Mouse (Mus musculus) neural tube, embryonic 11.5 days (tissue): ENCODE measurements around the gene Nktr. TPM values are rescaled to one million over a fixed set of nuclear protein-coding genes. Genes with fewer than 3 reads are reported as not detected.
A peak's percentile ranks its signal among the peaks of the same experiment; 100 is the strongest.

Experiments used
- ATAC-seq: fragments of 200-750 bp; cut with Nextera tagmentation; 2 replicates; pipeline ENCODE4 v1.8.0; 2017; ENCODE audit warnings: moderate number of reproducible peaks, mild to moderate bottlenecking, moderate TSS enrichment, moderate library complexity; ENCODE audit not compliant: insufficient read depth, low FRiP score, low TSS enrichment
- DNase-seq: peaks from one replicate; pipeline ENCODE4 v3.0.0-alpha.2; 2015; ENCODE audit warnings: low spot score
- H3K27ac ChIP-seq: fragments of 300-500 bp; sonication (generic); 2 replicates; pipeline ENCODE4 v1.5.1; 2014; ENCODE audit warnings: low read depth, mild to moderate bottlenecking, low read length
- H3K27me3 ChIP-seq: fragments of 300-500 bp; sonication (generic); 2 replicates; pipeline ENCODE4 v1.6.1; 2014; ENCODE audit warnings: mild to moderate bottlenecking, low read length, mixed read lengths; ENCODE audit not compliant: control insufficient read depth, insufficient read depth
- H3K36me3 ChIP-seq: fragments of 300-500 bp; sonication (generic); 2 replicates; pipeline ENCODE4 v1.6.1; 2014; ENCODE audit warnings: mild to moderate bottlenecking, low read length, moderate library complexity, mixed read lengths; ENCODE audit not compliant: control insufficient read depth, insufficient read depth
- H3K4me1 ChIP-seq: fragments of 300-500 bp; sonication (generic); 2 replicates; pipeline ENCODE4 v1.6.1; 2014; ENCODE audit warnings: low read length, mixed read lengths; ENCODE audit not compliant: control insufficient read depth, insufficient read depth
- H3K4me2 ChIP-seq: fragments of 300-500 bp; sonication (generic); 2 replicates; pipeline ENCODE4 v1.6.1; 2014; ENCODE audit warnings: low read depth, mild to moderate bottlenecking, moderate library complexity
- H3K4me3 ChIP-seq: fragments of 300-500 bp; sonication (generic); 2 replicates; pipeline ENCODE4 v1.5.1; 2014; ENCODE audit warnings: low read depth, low read length
- H3K9ac ChIP-seq: fragments of 300-500 bp; sonication (generic); 2 replicates; pipeline ENCODE4 v1.6.1; 2014; ENCODE audit warnings: mild to moderate bottlenecking, low read length
- H3K9me3 ChIP-seq: fragments of 300-500 bp; sonication (generic); 2 replicates; pipeline ENCODE4 v1.6.1; 2016; ENCODE audit warnings: low read length; ENCODE audit not compliant: control insufficient read depth
- WGBS: fragments of 180-500 bp; shearing (Covaris S2); extraction: QIAGEN DNeasy Blood & Tissue Kit; methylation state at CpG from one replicate; pipeline ENCODE4 v1.1.7; 2014; 5-methylcytosine and 5-hydroxymethylcytosine counted together
- polyA plus RNA-seq: library from polyadenylated mRNA; unstranded; fragments of >200 nt; fragmentation: Nextera tagmentation; extraction: Ambion mirVana; gene quantifications from 2 replicates; pipeline ENCODE4 v1.2.1, GENCODE M21; 2014

Gene Nktr
- polyA plus RNA-seq, 1 experiment from 2014 or later, result 56.9 TPM

GRCm38 (mm10) chr9:121778066-121778624 is 59.2 kb downstream of the Nktr start:
- peak overlapping the region; percentile 23 for H3K4me3 ChIP-seq
- H3K4me2 ChIP-seq, result peak overlapping the region; percentile 46
- DNase-seq (peak; percentile 50), ATAC-seq (no peak)
- no peaks in the 10 kb centered on the region for H3K4me1 ChIP-seq
- no peaks in the 10 kb centered on the region for H3K9me3 ChIP-seq
- 13% methylated on average over 54 of the region's 54 CpGs for WGBS
- peak overlapping the region; percentile 4; the same call in 1 of the 2 replicates for H3K9ac ChIP-seq
- no peak overlapping the region for H3K27ac ChIP-seq
- H3K27me3 ChIP-seq, result peaks cover 26% of the 10 kb centered on the region
- H3K36me3 ChIP-seq, result no peaks in the 10 kb centered on the region

GRCm38 (mm10) chr9:121784801-121785200 is 65.8 kb downstream of the Nktr start:
- H3K4me3 ChIP-seq, result no peak overlapping the region
- no peaks in the 10 kb centered on the region for H3K36me3 ChIP-seq
- no peak overlapping the region for H3K9ac ChIP-seq
- no peak overlapping the region for H3K27ac ChIP-seq
- DNase-seq (no peak), ATAC-seq (no peak)
- H3K27me3 ChIP-seq, result peaks cover 2% of the 10 kb centered on the region; the same call in 1 of the 2 replicates
- no peaks in the 10 kb centered on the region for H3K4me1 ChIP-seq
- no peaks in the 10 kb centered on the region for H3K9me3 ChIP-seq
- WGBS, result 89% methylated on average over 12 of the region's 12 CpGs
- H3K4me2 ChIP-seq, result no peak overlapping the region

- no peak overlapping the region for H3K9ac ChIP-seq
- no peak overlapping the region for H3K27ac ChIP-seq
- no peaks in the 10 kb centered on the region for H3K36me3 ChIP-seq
- no peak overlapping the region for H3K4me2 ChIP-seq
- 85% methylated on average over 8 of the region's 8 CpGs for WGBS
- DNase-seq (no peak), ATAC-seq (no peak)
- H3K27me3 ChIP-seq, result no peaks in the 10 kb centered on the region
- H3K9me3 ChIP-seq, result no peaks in the 10 kb centered on the region
- no peaks in the 10 kb centered on the region for H3K4me1 ChIP-seq
- H3K4me3 ChIP-seq, result no peak overlapping the region
These were observed 66.3 kb downstream of the Nktr start for GRCm38 (mm10) chr9:121785261-121785660.

- Histone ChIP-seq H3K9ac (no peak overlapping the region), H3K27ac (no peak overlapping the region), H3K4me1 (no peaks in the 10 kb centered on the region), H3K27me3 (no peaks in the 10 kb centered on the region), H3K4me3 (no peak overlapping the region), H3K36me3 (no peaks in the 10 kb centered on the region), H3K4me2 (no peak overlapping the region), H3K9me3 (no peaks in the 10 kb centered on the region)
- WGBS, result 86% methylated on average over 2 of the region's 2 CpGs
- DNase-seq (no peak), ATAC-seq (no peak)
These were observed 67.4 kb downstream of the Nktr start for GRCm38 (mm10) chr9:121786359-121786758.

- no peaks in the 10 kb centered on the region for H3K9me3 ChIP-seq
- no peak for ATAC-seq
- H3K27me3 ChIP-seq, result no peaks in the 10 kb centered on the region
- no peak overlapping the region for H3K4me3 ChIP-seq
- H3K27ac ChIP-seq, result no peak overlapping the region
- no peak overlapping the region for H3K9ac ChIP-seq
- no peak overlapping the region for H3K4me2 ChIP-seq
- no peaks in the 10 kb centered on the region for H3K4me1 ChIP-seq
- WGBS, result 27% methylated on average over 5 of the region's 5 CpGs
- H3K36me3 ChIP-seq, result no peaks in the 10 kb centered on the region
- peak; percentile 61 for DNase-seq
These were observed 72.2 kb downstream of the Nktr start for GRCm38 (mm10) chr9:121791206-121791605.

- no peaks in the 10 kb centered on the region for H3K27me3 ChIP-seq
- DNase-seq, result no peak
- H3K4me2 ChIP-seq, result no peak within 1 kb of the TSS
- no peak for ATAC-seq
- H3K36me3 ChIP-seq, result no peaks in the 10 kb centered on the region
- H3K4me3 ChIP-seq, result no peak within 1 kb of the TSS
- H3K9ac ChIP-seq, result no peak within 1 kb of the TSS
- WGBS, result 53% methylated on average over 21 of the region's 24 CpGs
- H3K27ac ChIP-seq, result no peak within 1 kb of the TSS
- no peaks in the 10 kb centered on the region for H3K4me1 ChIP-seq
- H3K9me3 ChIP-seq, result no peaks in the 10 kb centered on the region
These were observed 73.0 kb downstream of the Nktr start, which contains the start of gene Hhatl for GRCm38 (mm10) chr9:121791757-121792521. TSS of gene Hhatl (minus strand) at chr9:121792507.

- Histone ChIP-seq H3K4me2 (no peak overlapping the region), H3K27me3 (no peaks in the 10 kb centered on the region), H3K4me3 (no peak overlapping the region), H3K9me3 (no peaks in the 10 kb centered on the region), H3K9ac (no peak overlapping the region), H3K27ac (no peak overlapping the region), H3K4me1 (no peaks in the 10 kb centered on the region), H3K36me3 (no peaks in the 10 kb centered on the region)
- WGBS, result 58% methylated on average over 1 of the region's 1 CpGs
- no peak for ATAC-seq
- no peak for DNase-seq
These were observed 76.1 kb downstream of the Nktr start for GRCm38 (mm10) chr9:121794972-121795539.

GRCm38 (mm10) chr9:121797722-121798121 is 78.8 kb downstream of the Nktr start:
- no peak overlapping the region for H3K4me3 ChIP-seq
- H3K27ac ChIP-seq, result no peak overlapping the region
- no peak overlapping the region for H3K4me2 ChIP-seq
- ATAC-seq (no peak), DNase-seq (no peak)
- H3K27me3 ChIP-seq, result no peaks in the 10 kb centered on the region
- H3K4me1 ChIP-seq, result no peaks in the 10 kb centered on the region; the same call in 1 of the 2 replicates
- no peaks in the 10 kb centered on the region for H3K9me3 ChIP-seq
- 7% methylated on average over 12 of the region's 12 CpGs for WGBS
- no peak overlapping the region for H3K9ac ChIP-seq
- H3K36me3 ChIP-seq, result no peaks in the 10 kb centered on the region
